Comparison of ENCODE assay signal across 11 mouse cellular contexts in the genomic region with DNA sequence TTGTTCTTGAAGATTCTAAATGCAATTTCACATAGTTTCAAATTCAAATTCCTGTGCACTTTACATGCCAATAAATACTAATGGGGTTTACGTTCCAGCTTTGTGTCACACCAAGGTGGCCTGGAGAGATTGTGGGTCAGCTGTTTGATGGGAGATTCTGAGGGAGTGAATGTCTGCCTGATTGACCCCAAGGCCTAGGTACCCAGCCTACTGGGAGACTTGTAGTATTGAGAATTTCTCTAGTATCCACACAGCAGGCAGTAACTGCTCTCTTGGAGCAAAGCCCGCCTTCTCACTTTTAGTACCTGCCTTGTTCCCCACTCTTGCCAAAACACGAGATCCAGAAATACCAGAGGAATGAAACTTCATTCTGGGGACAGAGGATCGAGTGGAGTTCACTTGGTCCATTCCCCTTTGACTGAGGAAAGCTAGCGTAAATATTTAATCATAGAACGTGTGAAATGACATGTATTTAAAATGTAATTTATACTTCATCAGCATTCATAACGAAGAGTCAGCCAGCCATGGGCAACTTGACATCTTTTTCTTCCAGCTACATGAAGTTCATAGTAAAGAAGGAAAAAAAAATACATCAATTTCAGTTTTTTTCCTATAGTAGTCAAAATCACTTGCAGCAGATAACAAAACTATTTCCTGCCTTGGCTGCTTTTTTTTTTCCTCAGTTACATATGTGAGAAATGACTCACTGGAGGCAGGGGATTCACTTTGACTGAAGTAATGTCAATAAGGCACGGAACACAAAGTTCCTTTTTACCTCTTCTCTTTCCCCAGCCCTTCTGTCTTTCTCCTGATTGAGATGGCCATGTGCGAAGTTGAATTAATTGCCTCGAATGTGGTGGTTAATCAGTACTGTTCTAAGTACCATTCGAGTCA. TPM values are rescaled to one million over a fixed set of nuclear protein-coding genes. Genes with fewer than 3 reads are reported as not detected.
A peak's percentile ranks its signal among the peaks of the same experiment; 100 is the strongest.
DNase-seq lines count a peak whose midpoint lies in the region; ATAC-seq and TF ChIP-seq lines count a peak whose summit lies in the region.
"Had no signal": no experiment of that assay in that cellular context is flagged by ENCODE, and none has a peak within 500 bp of the region (broad histone marks: within the 10 kb centered on the region; RNA-seq: fewer than 3 reads in every experiment).

No protein-coding gene starts in this region.

- peak overlapping the region; percentile 77 for H3K27ac ChIP-seq in forebrain, embryonic 10.5 days
- no peak overlapping the region for H3K27ac ChIP-seq in forebrain, embryonic 14.5 days (ENCODE audit: low read depth, low read length)
- H3K27ac ChIP-seq in lung, embryonic 15.5 days, result peak overlapping the region; percentile 81
- H3K27ac ChIP-seq: liver, embryonic 14.5 days had no signal

- no peak overlapping the region for H3ac ChIP-seq in myocyte (ENCODE audit: control insufficient read depth, insufficient read length)

- H3K4me1 ChIP-seq in forebrain, embryonic 10.5 days, result peaks cover 65% of the 10 kb centered on the region
- H3K4me1 ChIP-seq in forebrain, embryonic 14.5 days (ENCODE audit: control insufficient read depth, insufficient read depth, low read length), result peaks cover 29% of the 10 kb centered on the region
- H3K4me1 ChIP-seq in lung, embryonic 15.5 days, result peaks cover 83% of the 10 kb centered on the region

- no peak overlapping the region for H3K9ac ChIP-seq in forebrain, embryonic 14.5 days (ENCODE audit: low read length)
- no peak overlapping the region for H3K9ac ChIP-seq in lung, embryonic 15.5 days
- H3K9ac ChIP-seq: liver, embryonic 14.5 days had no signal

- H3K36me3 ChIP-seq in forebrain, embryonic 10.5 days (replicated peaks), result peaks cover 21% of the 10 kb centered on the region
- H3K36me3 ChIP-seq in forebrain, embryonic 14.5 days (ENCODE audit: control insufficient read depth, insufficient read depth, low read length), result no peaks in the 10 kb centered on the region
- H3K36me3 ChIP-seq in lung, embryonic 15.5 days, result no peaks in the 10 kb centered on the region
- H3K36me3 ChIP-seq in myocyte (ENCODE audit: control insufficient read depth, insufficient read depth), result no peaks in the 10 kb centered on the region

- DNase-seq in forebrain, embryonic 10.5 days (ENCODE audit: extremely low spot score, low spot score), result no peak
- no peak for DNase-seq in forebrain, embryonic 14.5 days (ENCODE audit: low spot score)
- DNase-seq in lung, postnatal 4 days, result no peak
- DNase-seq in kidney, adult 8-10 months, result peak; percentile 63 to 77
- DNase-seq in c-Kit-positive CD71-positive TER-119-positive erythroid progenitor cells, embryonic 14.5 days (ENCODE audit: low spot score), result no peak
- no peak for DNase-seq in right cerebral cortex, postnatal 10 days (ENCODE audit: low spot score in 2 of 2)
- DNase-seq: cerebellum, adult 2 months had no signal

- 83% methylated on average over 11 of the region's 11 CpGs for WGBS in forebrain, embryonic 10.5 days
- WGBS in forebrain, embryonic 14.5 days, result 61% methylated on average over 11 of the region's 11 CpGs
- WGBS in lung, embryonic 15.5 days, result 21% methylated on average over 11 of the region's 11 CpGs

- no peak for TF ChIP-seq POLR2A in myocyte (IDR thresholded peaks at IDR 0.05; ENCODE audit: insufficient read length, low read depth)

- H3K9me3 ChIP-seq in forebrain, embryonic 10.5 days, result no peaks in the 10 kb centered on the region
- no peaks in the 10 kb centered on the region for H3K9me3 ChIP-seq in forebrain, embryonic 14.5 days (replicated peaks; ENCODE audit: control insufficient read depth, low read length)
- no peaks in the 10 kb centered on the region for H3K9me3 ChIP-seq in lung, embryonic 15.5 days

- no peaks in the 10 kb centered on the region for H3K79me2 ChIP-seq in myocyte (ENCODE audit: control insufficient read depth, insufficient read depth)

- no peaks in the 10 kb centered on the region for H3K27me3 ChIP-seq in forebrain, embryonic 10.5 days (ENCODE audit: poor library complexity, severe bottlenecking)
- H3K27me3 ChIP-seq in forebrain, embryonic 14.5 days (replicated peaks; ENCODE audit: control insufficient read depth, insufficient read depth, low read length), result no peaks in the 10 kb centered on the region
- no peaks in the 10 kb centered on the region for H3K27me3 ChIP-seq in lung, embryonic 15.5 days
- no peaks in the 10 kb centered on the region for H3K27me3 ChIP-seq in myocyte (ENCODE audit: control insufficient read depth, insufficient read depth, insufficient read length)

- H3K4me3 ChIP-seq in forebrain, embryonic 10.5 days, result no peak overlapping the region
- no peak overlapping the region for H3K4me3 ChIP-seq in forebrain, embryonic 14.5 days (ENCODE audit: low read depth, low read length)
- no peak overlapping the region for H3K4me3 ChIP-seq in lung, embryonic 15.5 days
- H3K4me3 ChIP-seq in myocyte, result no peak overlapping the region
- H3K4me3 ChIP-seq: erythroblast, embryonic 14.5 days had no signal

- ATAC-seq in forebrain, embryonic 14.5 days, result no peak
- ATAC-seq in lung, embryonic 15.5 days (ENCODE audit: borderline replicate concordance, extremely low read depth, low FRiP score, low TSS enrichment), result no peak

- H3K4me2 ChIP-seq in forebrain, embryonic 14.5 days (ENCODE audit: low read length), result no peak overlapping the region
- H3K4me2 ChIP-seq in lung, embryonic 15.5 days, result peak overlapping the region; percentile 25
- peak overlapping the region; percentile 44 for H3K4me2 ChIP-seq in myocyte (ENCODE audit: low read depth)

TF ChIP-seq in myocyte, 11 proteins besides CTCF, POLR2A, EP300 and RAD21:
- TF ChIP-seq POLR2AphosphoS2 (IDR thresholded peaks at IDR 0.05; ENCODE audit: insufficient read length, low read depth) (no peak), MYOD1 (IDR thresholded peaks at IDR 0.05; ENCODE audit: control insufficient read depth in 1 of 3, insufficient read length in 2 of 3, low read depth in 2 of 3) (no peak), USF1 (IDR thresholded peaks at IDR 0.05; ENCODE audit: low read depth) (no peak), E2F4 (IDR thresholded peaks at IDR 0.05; ENCODE audit: insufficient read depth) (no peak), TCF12 (IDR thresholded peaks at IDR 0.05; ENCODE audit: insufficient read depth, poor library complexity, severe bottlenecking) (no peak)

RNA-seq across cellular contexts. Expression of a gene that starts 52.0 kb away (rescaled TPM):
- polyA plus RNA-seq in forebrain, embryonic 10.5 days (2016; fragmentation: Nextera tagmentation; extraction: Ambion mirVana), result 18.1 and 18.2 TPM in 2 replicates
- polyA plus RNA-seq in forebrain, embryonic 14.5 days (2014; fragmentation: Nextera tagmentation; extraction: Ambion mirVana), result 27.1 and 30.9 TPM in 2 replicates
- 15.8 and 16.8 TPM in 2 replicates for polyA plus RNA-seq in lung, embryonic 15.5 days (2015; fragmentation: Nextera tagmentation; extraction: Ambion mirVana)
- 4.2 TPM for polyA plus RNA-seq in myocyte (2012; fragmentation: generic; extraction: Trizol)

Comparison
In these comparisons a context has a peak if more than half of its experiments do, and no peak if none do; other contexts are left out.
1. DNase-seq: peak in kidney, adult 8-10 months (2 of 2); none in forebrain, embryonic 10.5 days (single experiment), forebrain, embryonic 14.5 days (single experiment), lung, postnatal 4 days (0 of 2), c-Kit-positive CD71-positive TER-119-positive erythroid progenitor cells, embryonic 14.5 days (single experiment) and right cerebral cortex, postnatal 10 days (0 of 2).